Mouse (Mus musculus) layer of hippocampus, adult 8-10 months (tissue): ENCODE data around the gene Plekha5. TPM values are rescaled to one million over a fixed set of nuclear protein-coding genes. Genes with fewer than 3 reads are reported as not detected.

Experiments
- DNase-seq, 2 experiments: peaks; one replicate each; pipeline ENCODE4 v3.0.0; 2022; ENCODE audit warnings: low spot score in 2 of 2
- total RNA-seq, 4 experiments: library from RNA; stranded (reverse); gene quantifications; 2 replicates each; pipeline ENCODE4 v1.2.4; 2022

Gene Plekha5
- total RNA-seq: 100 to 1,000 TPM in 2 of 4 experiments, 10 to 100 TPM in 2; 92.0 to 111 (median 99.5) TPM

- peak in 1 of 2 experiments; percentile 26 for DNase-seq
Measured at GRCm38 (mm10) chr6:140423846-140424200, at the start of gene Plekha5. TSS of gene Plekha5 (plus strand) at chr6:140424054.

DNA sequence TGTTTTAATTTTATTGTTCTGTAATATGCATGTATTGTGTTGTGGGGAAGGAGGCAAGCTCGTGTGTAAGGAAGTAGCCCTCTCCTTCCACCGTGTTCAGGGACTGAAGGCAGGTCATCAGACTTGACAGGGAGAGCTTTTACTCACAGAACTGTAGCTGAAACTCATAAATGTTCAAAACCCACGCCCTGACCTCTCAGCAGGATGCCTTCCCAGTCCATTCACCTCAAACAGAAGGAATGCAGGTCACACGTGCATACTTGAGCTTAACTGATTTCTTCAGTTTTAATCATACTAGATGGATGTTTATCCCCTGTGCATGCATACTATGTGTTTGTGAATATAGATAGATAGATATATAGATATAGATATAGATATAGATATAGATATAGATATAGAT, 48.2 kb upstream of the Plekha5 start:
- no peak for DNase-seq

- no peak for DNase-seq
Measured at GRCm38 (mm10) chr6:140380588-140380987, 43.3 kb upstream of the Plekha5 start.

DNA sequence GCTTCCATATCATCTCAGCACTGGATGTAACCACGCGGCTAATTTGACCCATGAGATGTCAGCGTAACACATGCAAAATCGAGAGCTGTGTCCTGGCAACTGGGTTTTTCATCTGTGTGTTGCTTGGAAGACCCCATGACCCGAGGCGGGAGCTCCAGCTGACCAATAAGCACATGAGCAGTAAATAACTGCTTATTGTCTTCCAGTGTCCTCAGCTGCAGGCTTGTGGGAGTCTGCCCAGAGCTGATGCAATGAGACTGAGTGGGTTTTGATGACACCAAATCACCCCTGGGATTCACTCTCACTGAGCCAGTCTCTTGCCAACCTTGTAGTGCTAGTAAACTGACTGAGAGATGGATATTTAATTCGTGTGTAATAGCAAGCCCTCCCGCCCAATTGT, 42.7 kb upstream of the Plekha5 start:
- DNase-seq: peak in 1 of 2 experiments; percentile 11

DNA sequence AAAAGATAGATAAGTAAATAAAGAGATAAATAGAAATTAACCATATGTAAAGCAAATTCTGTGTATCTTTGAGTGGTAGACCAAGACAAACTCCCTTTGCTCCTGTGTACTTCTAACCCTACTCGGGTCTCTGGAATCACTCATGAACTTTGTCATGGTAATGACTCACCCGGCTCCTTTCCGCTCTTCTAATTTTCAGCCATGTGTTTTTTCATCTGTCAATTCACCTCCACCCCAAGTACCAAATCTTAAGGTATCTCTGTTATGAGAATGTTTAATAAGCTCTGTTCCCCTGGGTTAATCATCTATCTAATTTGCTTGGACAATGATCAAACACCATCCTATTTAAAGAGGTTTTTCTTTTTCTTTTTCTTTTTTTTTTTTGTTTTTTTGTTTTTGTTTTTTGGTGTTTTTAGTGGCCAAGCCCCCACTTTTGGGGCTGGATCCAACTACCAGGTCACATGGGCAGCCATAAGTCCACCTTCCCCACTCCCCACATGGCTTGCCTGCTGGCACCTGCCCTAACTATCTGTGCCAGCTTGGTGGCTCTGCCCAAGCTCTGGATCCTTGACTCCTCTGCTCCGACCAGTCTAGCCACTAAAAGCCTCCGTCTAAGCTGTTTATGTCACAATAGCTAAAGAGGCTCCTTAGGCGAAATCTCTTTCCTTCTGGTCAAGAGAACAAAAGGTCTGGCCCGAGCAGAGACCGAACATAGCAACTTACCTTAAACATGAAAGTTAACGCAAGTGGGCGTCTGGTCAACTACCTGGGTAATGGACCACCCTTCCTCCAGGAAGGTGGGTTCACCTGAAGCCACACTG, 40.1 kb upstream of the Plekha5 start:
- no peak for DNase-seq

DNA sequence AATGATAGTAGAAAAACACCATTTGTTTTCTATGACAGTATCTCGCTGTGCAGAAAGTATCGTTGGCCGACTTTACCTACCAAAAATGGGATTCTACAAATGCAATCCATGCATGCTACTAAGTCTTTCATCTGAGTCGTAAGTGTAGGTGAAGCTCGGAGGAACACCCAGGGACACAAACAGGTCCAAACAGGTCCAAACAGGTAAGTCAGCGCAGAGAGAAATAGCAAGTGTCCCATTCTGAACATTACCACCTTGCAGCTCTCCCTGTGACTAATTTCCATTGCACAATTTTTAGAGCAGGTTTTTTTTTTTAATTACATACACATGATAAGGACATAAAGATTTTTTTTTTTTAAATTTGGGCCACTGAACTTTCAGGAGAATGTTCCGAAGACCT, 27.2 kb upstream of the Plekha5 start:
- DNase-seq: no peak

DNA sequence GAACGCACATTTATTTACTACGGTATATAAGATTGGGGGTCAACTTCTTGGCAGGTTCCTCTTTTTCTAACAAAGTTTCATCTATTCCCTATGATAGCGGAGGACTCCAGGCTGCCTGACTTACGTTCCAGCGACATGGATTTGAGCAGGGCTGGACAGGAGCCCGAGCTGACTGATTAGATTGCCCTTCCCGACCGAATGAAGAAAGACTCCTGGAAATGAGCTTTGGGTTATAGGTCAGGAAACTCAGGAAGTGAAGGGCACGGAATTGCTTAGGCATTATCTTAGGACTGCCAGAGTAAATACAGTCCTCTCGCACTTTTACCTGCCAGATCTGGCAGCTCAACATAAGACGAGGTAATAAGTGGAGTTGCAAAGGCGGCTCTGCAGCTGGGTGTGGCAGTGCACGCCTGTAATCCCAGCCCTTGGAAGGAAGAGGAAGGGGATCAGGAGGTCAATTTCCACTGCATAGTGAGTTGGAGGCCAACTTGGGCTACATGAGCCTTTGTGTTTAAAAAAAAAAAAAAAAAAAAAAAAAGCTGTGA, 21.0 kb upstream of the Plekha5 start:
- no peak for DNase-seq

- no peak for DNase-seq
Measured at GRCm38 (mm10) chr6:140411996-140412395, 11.9 kb upstream of the Plekha5 start.

DNA sequence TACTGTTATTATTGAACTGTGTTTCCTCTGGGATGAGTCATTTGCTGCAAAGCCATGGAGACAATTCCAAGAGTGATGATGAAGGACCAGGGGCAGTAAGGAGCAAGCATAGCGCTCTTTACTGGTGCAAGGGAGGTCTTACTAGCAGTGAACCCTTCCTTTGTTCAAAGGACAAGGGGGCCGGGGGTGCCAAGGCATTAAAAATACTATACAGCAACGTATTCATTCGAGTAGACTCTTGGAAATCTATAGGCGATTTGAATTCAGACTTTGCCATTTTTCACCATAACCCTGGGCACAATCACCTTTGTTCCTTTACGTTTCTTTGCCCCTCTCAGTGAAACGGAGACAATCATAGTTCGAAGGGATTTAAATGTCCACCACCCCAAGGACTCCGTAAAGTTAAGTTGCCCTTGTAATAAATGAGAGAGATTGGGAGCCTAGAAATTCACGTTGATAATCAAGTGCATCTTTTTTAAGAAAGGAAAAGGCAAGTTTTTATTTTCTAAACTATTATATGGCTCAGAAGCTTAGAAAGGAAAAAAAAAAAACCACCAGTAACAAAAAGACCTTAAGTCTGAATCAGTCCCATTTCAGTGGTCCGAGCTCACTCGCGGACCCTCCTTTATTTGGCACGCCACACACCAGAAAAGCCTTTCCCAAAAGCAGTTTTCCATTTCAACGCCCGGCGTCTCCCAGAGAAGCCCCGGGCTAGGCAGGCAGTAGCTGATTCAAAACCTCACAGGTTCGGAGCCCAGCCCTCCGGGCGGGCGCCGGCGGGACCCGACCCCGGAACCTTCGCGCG, 611 bp upstream of the Plekha5 start:
- peak in 1 of 2 experiments; percentile 20 for DNase-seq

DNA sequence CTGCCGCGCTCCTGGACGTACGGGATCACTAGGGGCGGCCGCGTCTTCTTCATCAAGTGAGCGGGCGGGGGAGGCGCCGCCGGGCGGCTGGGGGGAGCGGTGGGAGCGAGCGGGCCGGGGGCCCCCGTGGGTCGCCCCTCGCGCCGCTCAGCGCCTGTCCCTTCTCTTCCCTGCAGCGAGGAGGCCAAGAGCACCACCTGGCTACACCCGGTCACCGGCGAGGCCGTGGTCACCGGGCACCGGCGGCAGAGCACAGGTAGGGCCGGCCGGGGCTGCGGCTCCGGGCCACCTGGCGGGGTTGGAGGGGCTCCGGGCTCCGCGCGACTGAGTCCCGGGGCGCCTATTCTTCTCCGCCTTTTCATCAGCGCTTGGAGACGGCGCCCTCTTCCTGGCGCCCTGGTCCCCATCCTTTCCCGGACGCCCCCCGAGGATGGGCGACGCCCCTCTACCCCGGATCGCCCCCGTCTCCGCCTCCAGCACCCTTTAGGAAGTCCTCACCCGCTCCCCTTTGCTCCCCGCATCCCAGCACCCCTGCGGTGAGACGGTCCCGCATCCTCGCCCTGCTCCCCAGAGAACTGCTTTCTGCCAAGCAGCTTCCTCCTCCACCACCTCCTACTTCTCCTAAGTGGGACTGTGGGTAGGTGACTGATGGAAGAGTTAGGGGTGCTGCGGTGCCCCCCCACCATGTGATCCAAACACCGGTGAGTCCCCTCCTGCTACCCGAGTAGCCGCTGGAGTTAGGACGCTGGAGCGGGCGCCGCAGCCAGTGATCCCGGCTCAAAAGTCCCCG, 542 bp downstream of the Plekha5 start:
- DNase-seq: peak; percentile 22 to 28

GRCm38 (mm10) chr6:140424991-140425361, 1.1 kb downstream of the Plekha5 start:
- peak in 1 of 2 experiments; percentile 26 for DNase-seq

GRCm38 (mm10) chr6:140429236-140429635, 5.4 kb downstream of the Plekha5 start:
- no peak for DNase-seq

- DNase-seq: no peak
Measured at GRCm38 (mm10) chr6:140432363-140432762, 8.5 kb downstream of the Plekha5 start.

GRCm38 (mm10) chr6:140443374-140443773, 19.5 kb downstream of the Plekha5 start:
- DNase-seq: peak in 1 of 2 experiments; percentile 49

DNA sequence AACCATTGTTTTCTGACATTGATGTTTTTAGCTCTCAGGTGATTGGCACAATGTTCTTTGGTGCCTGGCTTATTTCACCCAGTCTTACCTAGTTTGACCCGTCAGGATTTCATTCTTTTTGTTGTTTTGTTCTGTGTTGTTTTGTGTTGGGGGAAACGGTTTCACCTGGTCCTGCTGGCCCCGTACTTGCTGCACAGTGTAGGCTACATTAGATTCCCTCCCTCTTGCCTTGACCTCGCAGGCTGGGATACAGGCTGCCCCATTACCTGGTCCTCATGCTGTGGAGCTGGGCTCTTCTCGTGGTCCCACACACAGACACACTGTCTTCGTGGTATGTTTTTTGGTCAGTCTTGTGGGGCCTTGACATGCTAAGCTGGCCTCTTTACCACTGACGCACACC, 20.3 kb downstream of the Plekha5 start:
- DNase-seq: no peak

GRCm38 (mm10) chr6:140444855-140445465, 21.1 kb downstream of the Plekha5 start:
- DNase-seq: no peak

DNA sequence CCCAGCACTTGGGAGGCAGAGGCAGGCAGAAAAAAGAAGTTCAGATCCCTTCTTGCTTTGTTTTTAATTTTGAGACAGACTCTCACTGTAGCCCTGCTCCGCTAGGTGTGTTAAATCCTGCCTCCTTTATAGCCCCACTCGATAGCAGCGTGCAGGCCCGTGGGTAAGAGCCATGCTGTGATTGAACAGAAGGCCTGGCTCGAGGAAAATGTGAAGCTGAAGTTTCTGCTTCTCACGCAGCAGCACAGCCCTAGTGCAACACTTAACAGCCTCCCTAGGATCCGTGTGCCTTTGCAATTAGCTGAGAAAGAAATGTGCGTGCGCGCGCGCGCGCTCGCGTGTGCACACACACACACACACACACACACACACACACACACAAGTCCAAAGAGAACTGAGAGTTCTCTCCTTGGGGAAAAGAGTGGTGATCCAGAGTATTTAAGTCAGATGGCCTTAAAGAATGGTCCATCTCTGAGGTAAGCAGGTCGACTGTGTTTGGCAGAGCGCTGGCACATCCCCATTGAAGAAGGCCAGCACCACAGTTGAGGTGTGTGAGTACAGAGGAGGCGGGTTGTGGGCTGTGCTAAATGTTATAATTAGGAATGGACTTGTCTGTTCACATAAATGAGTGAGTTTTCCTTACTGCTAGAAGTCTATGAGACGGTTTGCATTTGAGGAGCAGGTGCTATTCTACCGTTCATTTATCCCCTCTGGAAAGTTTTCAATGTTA, 24.3 kb downstream of the Plekha5 start:
- DNase-seq: no peak

DNA sequence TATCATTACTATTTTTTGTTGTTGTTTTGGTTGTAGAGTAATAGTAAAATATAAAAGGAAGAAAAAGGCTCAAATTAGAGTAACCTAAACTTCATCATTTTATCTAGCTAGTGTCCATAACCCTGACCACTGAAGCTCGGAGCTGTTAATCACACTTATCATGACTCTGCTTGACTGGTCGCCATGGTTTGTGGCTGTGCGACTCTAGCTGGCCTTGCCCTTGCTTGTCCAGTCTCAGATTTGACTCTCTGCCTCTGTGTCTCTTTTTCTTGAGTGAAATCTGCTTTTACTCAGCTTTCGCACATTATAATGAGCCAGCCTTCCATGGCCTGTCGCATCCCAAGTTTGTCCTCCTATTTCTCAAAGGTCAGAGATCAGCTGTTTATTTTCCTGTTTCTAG, 26.8 kb downstream of the Plekha5 start:
- no peak for DNase-seq

DNA sequence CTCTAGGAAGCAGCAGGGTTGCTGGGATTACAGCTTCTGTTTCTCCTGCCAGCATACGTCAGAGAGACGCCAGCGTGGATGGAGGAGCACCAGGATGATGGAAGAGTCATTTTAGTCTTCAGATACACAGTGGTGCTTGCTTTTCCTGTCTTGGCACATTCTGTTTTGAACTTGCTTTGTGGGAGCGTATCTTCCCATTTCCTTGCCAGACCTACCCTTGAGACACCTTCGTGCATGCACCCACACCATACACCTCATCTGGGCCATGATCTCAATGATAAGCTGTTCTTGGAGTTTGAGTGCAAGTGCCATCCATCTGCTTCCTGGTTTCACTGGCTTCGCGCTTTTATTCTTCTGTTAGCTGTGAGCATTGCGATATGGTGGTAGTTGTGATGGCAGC, 28.9 kb downstream of the Plekha5 start:
- DNase-seq: no peak

DNA sequence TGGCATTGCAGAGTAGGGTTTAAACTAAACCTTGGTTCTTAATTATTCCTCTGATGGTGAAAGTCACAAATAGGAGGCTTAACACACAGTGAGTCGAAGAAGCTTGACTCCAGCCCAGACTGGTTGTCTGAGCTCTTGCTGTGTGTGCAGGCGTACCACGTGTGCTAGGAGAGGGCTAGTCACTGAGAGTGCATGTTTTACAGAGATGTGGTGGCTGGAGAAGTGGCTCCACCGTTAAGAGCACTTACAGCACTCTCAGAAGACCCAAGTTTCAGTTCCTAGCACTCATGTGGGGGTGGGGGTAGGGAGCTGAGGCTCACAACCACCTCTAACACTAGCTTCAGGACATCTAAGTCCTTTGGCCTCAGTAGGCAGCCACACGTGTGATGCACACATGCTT, 29.6 kb downstream of the Plekha5 start:
- no peak for DNase-seq
